Mouse (Mus musculus): ENCODE measurements at regions not wholly inside any gene's neighbourhood (a gene's known extent, or its start where the extent isn't known, plus 50 kb on each side); places are given as distances from the start of the nearest gene placed in this dataset.
"Not testable (repeated sequence)": the region's sequence is repeated elsewhere in the genome, so short reads cannot be mapped to it uniquely, and the experiment has no call there.

DNA sequence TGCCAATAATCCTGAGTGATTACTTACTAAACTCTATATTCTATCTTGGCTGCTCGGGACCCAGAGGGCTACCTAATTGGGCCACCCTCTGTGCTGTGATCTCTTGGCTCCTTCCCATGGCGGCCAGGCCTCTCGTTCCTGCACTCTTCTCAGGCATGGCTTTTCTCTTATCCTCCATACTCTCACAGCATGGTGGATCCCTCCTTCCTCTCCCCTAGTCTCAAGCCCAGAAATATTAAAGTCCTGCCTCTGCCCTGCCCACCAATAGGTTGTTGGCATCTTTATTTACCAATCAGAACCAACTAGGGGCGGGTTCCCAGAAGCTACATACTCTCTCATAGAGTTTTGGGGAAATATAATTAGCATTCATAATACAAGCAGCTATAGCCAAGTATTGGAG is 100.6 kb upstream of the Mocs1 start:
- no peak overlapping the region for H3K27ac ChIP-seq (ENCODE audit: low read depth, low read length)
- H3K4me2 ChIP-seq (ENCODE audit: low read length) = no peak overlapping the region
- ATAC-seq (peak; percentile 57; the same call in 1 of the 2 replicates), DNase-seq (ENCODE audit: low spot score) (peak; percentile 49)
- H3K27me3 ChIP-seq (replicated peaks; ENCODE audit: control insufficient read depth, insufficient read depth, low read length) = no peaks in the 10 kb centered on the region
- 32% methylated on average over 4 of the region's 4 CpGs for WGBS
- no peaks in the 10 kb centered on the region for H3K9me3 ChIP-seq (replicated peaks; ENCODE audit: control insufficient read depth, low read length)
- H3K9ac ChIP-seq (ENCODE audit: low read length) = no peak overlapping the region
- H3K4me1 ChIP-seq (ENCODE audit: control insufficient read depth, insufficient read depth, low read length) = no peaks in the 10 kb centered on the region
- H3K36me3 ChIP-seq (ENCODE audit: control insufficient read depth, insufficient read depth, low read length) = no peaks in the 10 kb centered on the region
- H3K4me3 ChIP-seq (ENCODE audit: low read depth, low read length) = no peak overlapping the region

DNA sequence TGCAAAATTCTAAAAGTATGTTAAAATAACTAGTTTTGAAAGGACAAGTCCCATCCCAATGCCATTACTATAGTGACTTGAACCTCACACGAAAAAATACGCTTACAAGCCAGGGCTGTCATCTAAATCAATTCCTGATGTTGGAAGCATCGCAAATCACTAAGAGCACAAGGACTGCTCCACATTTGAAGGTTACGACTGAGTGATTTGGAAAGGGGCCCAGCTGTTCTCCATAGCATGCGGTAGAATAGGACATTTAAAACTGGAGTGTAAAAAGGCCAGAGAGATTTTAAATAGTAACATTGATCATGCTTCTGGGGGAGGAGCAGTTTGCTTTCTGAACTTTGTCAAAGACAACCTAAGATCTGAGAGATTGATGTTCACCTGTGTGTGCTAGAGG is 92.8 kb upstream of the Mocs1 start:
- Histone ChIP-seq H3K9me3 (replicated peaks; ENCODE audit: control insufficient read depth, low read length) (no peaks in the 10 kb centered on the region), H3K9ac (ENCODE audit: low read length) (no peak overlapping the region), H3K27ac (ENCODE audit: low read depth, low read length) (no peak overlapping the region), H3K4me2 (ENCODE audit: low read length) (no peak overlapping the region), H3K4me3 (ENCODE audit: low read depth, low read length) (no peak overlapping the region), H3K36me3 (ENCODE audit: control insufficient read depth, insufficient read depth, low read length) (no peaks in the 10 kb centered on the region), H3K27me3 (replicated peaks; ENCODE audit: control insufficient read depth, insufficient read depth, low read length) (no peaks in the 10 kb centered on the region), H3K4me1 (ENCODE audit: control insufficient read depth, insufficient read depth, low read length) (no peaks in the 10 kb centered on the region)
- ATAC-seq (no peak), DNase-seq (ENCODE audit: low spot score) (no peak)
- WGBS = 89% methylated on average over 5 of the region's 5 CpGs

DNA sequence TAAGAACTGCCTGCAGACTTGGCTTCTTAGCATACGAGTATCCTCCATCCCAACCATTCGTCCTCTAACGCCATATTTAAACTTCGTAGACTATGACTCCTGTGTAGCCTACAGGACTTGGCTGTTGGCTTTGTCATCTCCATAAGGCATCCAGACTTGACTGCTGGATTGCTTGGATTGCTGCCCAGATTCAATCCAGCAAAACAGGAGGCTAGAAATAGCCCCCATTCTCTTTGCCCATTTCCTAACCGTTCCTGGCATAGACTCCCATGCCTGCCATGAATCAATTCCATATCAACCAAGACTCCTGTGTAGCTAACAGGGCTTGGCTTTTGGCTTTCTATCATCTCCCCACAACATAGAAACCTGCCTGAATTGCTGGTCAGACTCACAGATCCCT is 90.3 kb upstream of the Mocs1 start:
- H3K9ac ChIP-seq (ENCODE audit: low read length) = no peak overlapping the region
- WGBS = 91% methylated on average over 5 of the region's 5 CpGs
- H3K27ac ChIP-seq (ENCODE audit: low read depth, low read length) = no peak overlapping the region
- DNase-seq (ENCODE audit: low spot score) = no peak
- H3K27me3 ChIP-seq (replicated peaks; ENCODE audit: control insufficient read depth, insufficient read depth, low read length) = no peaks in the 10 kb centered on the region
- no peaks in the 10 kb centered on the region for H3K9me3 ChIP-seq (replicated peaks; ENCODE audit: control insufficient read depth, low read length)
- no peak for ATAC-seq
- H3K36me3 ChIP-seq (ENCODE audit: control insufficient read depth, insufficient read depth, low read length) = no peaks in the 10 kb centered on the region
- no peak overlapping the region for H3K4me2 ChIP-seq (ENCODE audit: low read length)
- H3K4me3 ChIP-seq (ENCODE audit: low read depth, low read length) = no peak overlapping the region
- no peaks in the 10 kb centered on the region for H3K4me1 ChIP-seq (ENCODE audit: control insufficient read depth, insufficient read depth, low read length)

DNA sequence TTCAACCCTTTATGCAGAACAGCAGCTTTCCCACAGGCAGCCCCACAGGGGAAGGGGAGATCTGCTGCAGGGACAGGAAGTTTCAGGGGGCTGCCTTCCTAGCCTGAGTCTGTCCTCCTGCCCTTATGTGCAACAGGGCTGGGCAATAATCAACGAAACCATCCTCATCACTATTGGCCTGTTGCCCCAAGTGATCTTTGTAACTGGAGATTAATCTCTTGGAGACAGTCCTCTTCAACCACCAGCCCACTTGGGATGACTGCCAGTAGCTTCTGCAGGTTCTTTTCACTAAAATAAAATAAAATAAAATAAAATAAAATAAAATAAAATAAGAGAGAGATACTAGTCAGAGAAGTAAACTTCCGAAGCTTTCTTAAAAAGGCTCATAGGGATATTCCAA is 85.5 kb upstream of the Mocs1 start:
- DNase-seq (ENCODE audit: low spot score) = no peak
- ATAC-seq = no peak
- H3K27ac ChIP-seq (ENCODE audit: low read depth, low read length) = no peak overlapping the region
- 85% methylated on average over 2 of the region's 2 CpGs for WGBS
- H3K9me3 ChIP-seq (replicated peaks; ENCODE audit: control insufficient read depth, low read length) = no peaks in the 10 kb centered on the region
- no peaks in the 10 kb centered on the region for H3K27me3 ChIP-seq (replicated peaks; ENCODE audit: control insufficient read depth, insufficient read depth, low read length)
- no peak overlapping the region for H3K4me3 ChIP-seq (ENCODE audit: low read depth, low read length)
- H3K9ac ChIP-seq (ENCODE audit: low read length) = no peak overlapping the region
- H3K4me2 ChIP-seq (ENCODE audit: low read length) = no peak overlapping the region
- H3K36me3 ChIP-seq (ENCODE audit: control insufficient read depth, insufficient read depth, low read length) = no peaks in the 10 kb centered on the region
- H3K4me1 ChIP-seq (ENCODE audit: control insufficient read depth, insufficient read depth, low read length) = no peaks in the 10 kb centered on the region

DNA sequence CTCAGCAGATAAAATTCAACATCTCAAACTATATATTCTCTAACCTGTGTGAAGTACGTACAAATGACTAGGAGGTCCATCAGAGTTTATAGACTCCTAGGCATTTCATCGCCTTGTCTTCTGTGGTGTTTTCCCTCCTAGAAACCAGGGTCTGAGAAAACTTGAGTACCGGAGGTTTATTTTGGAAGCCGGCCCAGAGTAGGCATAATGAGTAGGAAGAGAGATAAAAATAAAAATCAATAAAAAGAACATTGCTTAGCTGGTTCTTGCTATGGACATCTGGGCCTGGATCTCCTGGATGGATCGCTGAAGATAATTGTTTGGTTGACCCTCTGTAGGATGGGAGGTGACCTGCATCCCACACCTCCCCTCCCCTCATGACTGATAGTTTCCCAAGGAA is 81.5 kb upstream of the Mocs1 start:
- H3K27ac ChIP-seq (ENCODE audit: low read depth, low read length) = no peak overlapping the region
- no peaks in the 10 kb centered on the region for H3K36me3 ChIP-seq (ENCODE audit: control insufficient read depth, insufficient read depth, low read length)
- H3K4me2 ChIP-seq (ENCODE audit: low read length) = no peak overlapping the region
- 90% methylated on average over 5 of the region's 5 CpGs for WGBS
- no peak overlapping the region for H3K9ac ChIP-seq (ENCODE audit: low read length)
- no peaks in the 10 kb centered on the region for H3K27me3 ChIP-seq (replicated peaks; ENCODE audit: control insufficient read depth, insufficient read depth, low read length)
- H3K4me3 ChIP-seq (ENCODE audit: low read depth, low read length) = no peak overlapping the region
- H3K4me1 ChIP-seq (ENCODE audit: control insufficient read depth, insufficient read depth, low read length) = no peaks in the 10 kb centered on the region
- ATAC-seq (no peak), DNase-seq (ENCODE audit: low spot score) (no peak)
- no peaks in the 10 kb centered on the region for H3K9me3 ChIP-seq (replicated peaks; ENCODE audit: control insufficient read depth, low read length)

DNA sequence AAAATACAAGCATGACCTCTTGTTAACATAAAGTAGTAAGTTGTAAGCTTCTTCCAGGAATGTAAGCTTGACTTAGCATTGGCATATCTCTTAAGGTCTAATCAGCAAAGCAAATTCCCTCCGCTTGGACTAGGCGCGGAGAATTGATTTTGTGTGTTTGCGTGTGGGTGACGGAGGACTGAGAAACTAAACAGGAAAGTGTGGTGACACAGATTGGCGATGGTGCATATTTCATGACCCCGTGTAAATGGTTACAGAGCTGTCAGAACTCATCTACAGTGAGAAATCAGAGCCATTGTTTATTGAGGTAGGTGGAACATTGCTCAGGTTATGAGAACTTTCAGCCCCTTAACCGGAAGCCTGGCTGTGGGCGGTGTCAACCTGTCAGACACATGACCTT is 78.8 kb upstream of the Mocs1 start:
- Histone ChIP-seq H3K27ac (ENCODE audit: low read depth, low read length) (no peak overlapping the region), H3K9me3 (replicated peaks; ENCODE audit: control insufficient read depth, low read length) (no peaks in the 10 kb centered on the region), H3K27me3 (replicated peaks; ENCODE audit: control insufficient read depth, insufficient read depth, low read length) (no peaks in the 10 kb centered on the region), H3K4me1 (ENCODE audit: control insufficient read depth, insufficient read depth, low read length) (no peaks in the 10 kb centered on the region), H3K4me3 (ENCODE audit: low read depth, low read length) (no peak overlapping the region), H3K36me3 (ENCODE audit: control insufficient read depth, insufficient read depth, low read length) (no peaks in the 10 kb centered on the region), H3K9ac (ENCODE audit: low read length) (no peak overlapping the region), H3K4me2 (ENCODE audit: low read length) (no peak overlapping the region)
- ATAC-seq (no peak), DNase-seq (ENCODE audit: low spot score) (no peak)
- WGBS = 94% methylated on average over 9 of the region's 9 CpGs

DNA sequence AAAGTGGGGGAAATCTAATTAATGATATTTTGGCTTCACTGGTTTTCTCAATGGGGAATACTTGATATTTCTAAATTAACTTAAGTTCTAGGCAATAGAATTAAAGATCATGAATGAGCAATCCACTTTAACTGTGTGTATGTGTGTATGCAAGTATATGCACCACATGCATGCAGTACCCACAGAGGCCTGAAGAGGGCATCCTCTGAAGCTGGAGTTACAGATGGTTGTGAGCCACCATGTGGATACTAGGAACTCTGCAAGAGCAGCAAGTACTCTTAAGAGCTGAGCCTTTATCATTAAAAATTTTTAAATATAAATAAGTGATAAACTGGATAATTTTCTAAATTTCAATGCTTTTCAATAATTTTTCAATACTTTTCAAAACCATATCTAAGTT is 69.0 kb upstream of the Mocs1 start:
- no peak overlapping the region for H3K9ac ChIP-seq (ENCODE audit: low read length)
- H3K36me3 ChIP-seq (ENCODE audit: control insufficient read depth, insufficient read depth, low read length) = no peaks in the 10 kb centered on the region
- ATAC-seq (no peak), DNase-seq (ENCODE audit: low spot score) (no peak)
- no peak overlapping the region for H3K4me2 ChIP-seq (ENCODE audit: low read length)
- no peaks in the 10 kb centered on the region for H3K27me3 ChIP-seq (replicated peaks; ENCODE audit: control insufficient read depth, insufficient read depth, low read length)
- H3K9me3 ChIP-seq (replicated peaks; ENCODE audit: control insufficient read depth, low read length) = no peaks in the 10 kb centered on the region; the same call in 1 of the 2 replicates
- H3K27ac ChIP-seq (ENCODE audit: low read depth, low read length) = no peak overlapping the region
- H3K4me3 ChIP-seq (ENCODE audit: low read depth, low read length) = no peak overlapping the region
- no peaks in the 10 kb centered on the region for H3K4me1 ChIP-seq (ENCODE audit: control insufficient read depth, insufficient read depth, low read length)

DNA sequence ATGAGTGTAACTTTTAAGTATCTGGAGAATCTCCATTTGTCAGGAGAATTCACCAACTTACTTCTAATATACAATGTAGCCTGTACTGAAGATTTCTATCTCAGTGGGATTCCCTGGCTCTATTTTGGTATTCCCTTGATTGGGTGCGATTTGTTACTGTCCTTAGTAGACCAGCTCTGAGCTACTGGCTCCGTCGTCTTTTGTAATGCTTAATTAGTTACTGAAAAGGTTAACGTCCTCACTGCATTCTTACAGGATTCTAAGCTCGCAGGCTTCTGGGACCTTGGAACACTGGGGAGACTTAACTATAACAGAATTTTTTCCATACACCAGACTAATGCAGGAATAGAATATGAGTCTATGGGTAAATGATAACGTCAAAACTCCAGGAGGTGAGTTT is 67.9 kb upstream of the Mocs1 start:
- not testable (repeated sequence) for H3K4me1 ChIP-seq (ENCODE audit: control insufficient read depth, insufficient read depth, low read length); H3K9ac ChIP-seq (ENCODE audit: low read length); H3K9me3 ChIP-seq (replicated peaks; ENCODE audit: control insufficient read depth, low read length); ATAC-seq; H3K36me3 ChIP-seq (ENCODE audit: control insufficient read depth, insufficient read depth, low read length); H3K27me3 ChIP-seq (replicated peaks; ENCODE audit: control insufficient read depth, insufficient read depth, low read length); H3K27ac ChIP-seq (ENCODE audit: low read depth, low read length); H3K4me3 ChIP-seq (ENCODE audit: low read depth, low read length); DNase-seq (ENCODE audit: low spot score); H3K4me2 ChIP-seq (ENCODE audit: low read length)
- 12% methylated on average over 6 of the region's 6 CpGs for WGBS

DNA sequence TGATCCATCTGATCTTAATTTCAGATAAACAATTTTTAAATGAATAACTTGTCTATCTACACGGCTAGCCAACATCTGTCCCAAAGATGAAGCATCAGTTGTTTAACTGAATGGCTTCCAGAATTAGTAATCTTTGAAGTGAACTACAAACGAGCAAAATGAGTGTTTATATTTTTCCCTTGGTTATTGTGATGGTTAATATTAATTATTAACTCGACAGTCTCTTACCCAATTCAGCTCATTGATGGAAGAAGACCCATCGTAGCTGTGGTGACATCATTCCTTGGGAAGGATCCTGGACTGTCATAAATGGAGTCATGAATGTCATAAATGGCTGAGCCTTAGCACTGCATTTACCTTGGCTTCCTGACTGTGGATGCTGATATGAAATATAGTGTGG is 60.4 kb upstream of the Mocs1 start:
- DNase-seq (ENCODE audit: low spot score) = no peak
- Histone ChIP-seq H3K4me1 (ENCODE audit: control insufficient read depth, insufficient read depth, low read length) (peaks cover 4% of the 10 kb centered on the region; the same call in 1 of the 2 replicates), H3K9me3 (replicated peaks; ENCODE audit: control insufficient read depth, low read length) (no peaks in the 10 kb centered on the region), H3K4me3 (ENCODE audit: low read depth, low read length) (no peak overlapping the region), H3K27ac (ENCODE audit: low read depth, low read length) (no peak overlapping the region), H3K9ac (ENCODE audit: low read length) (no peak overlapping the region), H3K27me3 (replicated peaks; ENCODE audit: control insufficient read depth, insufficient read depth, low read length) (no peaks in the 10 kb centered on the region), H3K4me2 (ENCODE audit: low read length) (no peak overlapping the region), H3K36me3 (ENCODE audit: control insufficient read depth, insufficient read depth, low read length) (no peaks in the 10 kb centered on the region)
- WGBS = 84% methylated on average over 4 of the region's 4 CpGs
- ATAC-seq = no peak

All from forebrain, embryonic 14.5 days (tissue).